Mouse (Mus musculus) kidney, adult 2 months (tissue): Measurements from ENCODE around the gene Snx6.
"Not testable (repeated sequence)": the region's sequence is repeated elsewhere in the genome, so short reads cannot be mapped to it uniquely, and the experiment has no call there.

Experiments
- CTCF ChIP-seq: fragments of 200-500 bp; conservative IDR thresholded peaks from 2 replicates; pipeline ENCODE4 v1.5.1; 2011; ENCODE audit warnings: low read depth, mild to moderate bottlenecking, control low read depth, low read length, moderate library complexity, mixed read lengths; ENCODE audit not compliant: insufficient read depth, insufficient read length
- POLR2A ChIP-seq: fragments of 200-500 bp; IDR thresholded peaks from one replicate; pipeline ENCODE4 v1.6.1; 2011; ENCODE audit warnings: low read depth, low read length, control low read depth

GRCm38 (mm10) chr12:54729140-54730059, 66.1 kb downstream of the Snx6 start:
- not testable (repeated sequence) for TF ChIP-seq CTCF, POLR2A
